Mouse (Mus musculus): Measurements from ENCODE around the gene Stk25.

The Stk25 gene

DNA sequence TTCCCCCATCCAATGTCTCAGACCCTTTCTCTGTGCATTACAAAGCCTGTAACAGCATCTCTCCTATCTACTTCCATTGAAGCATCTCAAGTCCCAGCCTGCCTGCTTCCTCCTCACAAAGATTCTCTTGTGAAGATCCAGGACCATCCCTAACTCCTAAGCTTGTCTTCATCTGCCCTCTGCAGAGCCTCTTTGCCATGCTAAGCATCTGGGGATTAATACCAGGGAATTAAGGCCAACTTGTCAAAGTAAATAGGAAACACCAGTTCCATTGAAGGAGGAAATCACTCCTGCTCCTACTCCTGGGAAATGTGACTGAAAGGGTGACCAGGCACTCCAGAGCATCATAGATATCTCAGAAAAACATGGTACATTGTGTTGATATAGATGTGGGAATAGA is 11.5 kb upstream of the Stk25 start:
- DNase-seq (ENCODE audit: low read depth, low spot score), result peak; percentile 57

DNA sequence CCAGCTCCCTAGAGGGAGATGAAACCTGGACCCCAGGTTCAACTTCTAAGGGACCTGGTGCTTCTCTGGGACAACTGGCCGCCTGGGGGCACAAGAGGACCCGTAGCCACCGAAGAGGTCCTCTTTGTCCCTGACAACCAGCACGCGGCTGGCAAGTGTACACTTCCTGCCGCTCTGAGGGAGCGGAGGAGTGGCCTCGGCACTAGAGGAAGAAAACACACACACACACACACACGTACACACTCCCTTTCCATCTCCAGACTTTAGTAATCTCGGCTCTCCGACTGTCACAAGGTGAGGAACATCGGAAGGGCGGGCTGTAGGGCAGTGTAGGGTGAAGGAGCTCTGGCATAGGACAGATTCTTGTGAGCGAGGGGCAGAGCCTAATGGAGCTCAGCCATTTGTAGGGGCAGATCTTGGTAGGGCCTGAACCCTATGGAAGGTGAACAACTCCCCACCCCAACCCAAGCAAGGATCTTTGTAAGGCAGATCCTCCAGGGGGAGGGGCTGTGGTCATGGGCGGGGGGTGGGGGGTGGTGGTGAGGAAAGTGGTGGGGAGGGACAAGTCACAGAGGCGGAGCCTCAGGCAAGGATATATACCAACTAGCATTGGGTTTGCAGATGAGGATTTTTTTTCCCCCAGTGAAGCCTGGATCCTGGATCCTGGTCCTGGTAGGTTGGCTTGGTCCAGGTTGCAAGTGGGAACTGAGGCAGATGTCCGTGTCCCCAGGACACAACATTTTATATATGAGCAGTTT is 10.5 kb upstream of the Stk25 start:
- no peak for DNase-seq (ENCODE audit: low read depth, low spot score)

DNA sequence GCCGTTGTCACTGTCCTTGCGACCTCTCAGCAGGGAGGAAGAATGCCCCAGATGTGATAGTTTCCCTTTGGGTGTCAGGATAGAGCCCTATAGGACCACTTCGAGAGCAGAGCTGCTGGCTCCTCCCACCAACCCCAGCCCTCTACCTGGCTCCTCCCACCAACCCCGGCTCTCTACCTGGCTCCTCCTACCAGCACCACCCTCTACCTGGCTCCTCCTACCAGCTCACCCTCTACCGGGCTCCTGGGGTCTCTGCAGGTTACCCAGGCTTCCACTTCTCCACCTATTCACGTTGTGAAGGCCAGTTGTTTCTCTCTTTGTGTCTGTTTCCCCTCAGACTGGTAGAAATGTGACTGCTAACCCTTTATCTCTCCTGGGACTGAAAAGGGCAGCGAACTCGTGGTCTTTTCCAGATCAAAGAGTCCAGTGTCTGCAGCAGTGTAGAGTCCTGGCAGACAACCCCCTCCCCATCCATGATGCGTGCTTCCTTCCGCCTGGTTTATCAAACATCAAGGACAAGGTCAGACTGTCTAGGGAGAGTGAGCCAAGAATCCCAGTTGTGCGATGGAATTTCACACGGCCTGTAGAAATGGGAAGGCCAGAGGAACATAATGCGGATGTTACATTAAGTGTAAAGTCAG is 9.4 kb upstream of the Stk25 start:
- DNase-seq (ENCODE audit: low read depth, low spot score), result no peak

DNA sequence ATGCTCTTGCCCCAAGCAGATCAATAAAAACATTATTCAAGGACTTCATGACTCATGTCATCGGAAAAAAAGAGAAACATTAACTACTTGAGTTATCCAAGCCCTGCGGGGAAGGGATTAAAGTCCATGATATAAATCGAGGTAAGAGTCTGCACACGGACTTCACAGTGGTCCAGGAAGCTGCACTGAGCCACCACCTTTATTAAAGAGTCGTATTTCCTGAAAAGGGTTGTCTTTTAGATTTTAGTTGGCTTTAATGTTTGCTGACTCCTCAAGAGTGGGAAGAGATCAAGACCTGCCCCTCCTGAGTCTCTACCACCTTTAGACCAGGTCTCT is 1.5 kb downstream of the Stk25 start:
- no peak for DNase-seq (ENCODE audit: low read depth, low spot score)

DNA sequence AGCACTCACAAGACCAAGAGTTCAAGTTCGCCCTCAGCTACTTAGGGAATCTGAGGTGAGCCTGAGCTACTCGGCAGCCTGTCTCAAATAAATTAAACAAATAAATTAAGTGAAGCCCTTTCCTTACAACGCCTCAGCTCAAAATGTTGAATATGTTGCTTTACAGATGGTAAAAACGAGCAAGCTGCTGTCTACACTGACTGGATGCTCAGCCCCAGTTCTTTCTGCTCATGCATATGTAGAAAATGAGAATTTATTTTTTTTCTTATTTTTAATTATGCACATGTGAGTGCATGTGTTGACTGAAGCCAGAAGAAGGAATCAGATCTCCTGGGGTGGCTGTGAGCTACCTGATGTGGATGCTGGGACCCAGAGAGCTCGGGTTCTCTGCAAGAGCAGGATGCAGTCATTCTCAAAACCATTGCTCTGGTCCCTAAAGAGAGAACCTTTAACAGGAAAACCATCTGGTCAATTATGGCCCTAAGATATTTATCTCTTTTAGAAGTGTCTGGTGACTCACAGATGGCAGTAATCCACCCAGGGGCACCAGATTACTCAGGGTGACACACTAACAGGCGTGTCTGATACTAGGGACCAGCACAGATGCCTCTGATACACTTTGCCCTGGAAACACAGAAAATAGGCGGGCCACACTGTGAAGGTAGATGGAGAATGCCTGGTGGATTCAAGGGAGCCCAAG is 2.0 kb downstream of the Stk25 start:
- no peak for DNase-seq (ENCODE audit: low read depth, low spot score)

DNA sequence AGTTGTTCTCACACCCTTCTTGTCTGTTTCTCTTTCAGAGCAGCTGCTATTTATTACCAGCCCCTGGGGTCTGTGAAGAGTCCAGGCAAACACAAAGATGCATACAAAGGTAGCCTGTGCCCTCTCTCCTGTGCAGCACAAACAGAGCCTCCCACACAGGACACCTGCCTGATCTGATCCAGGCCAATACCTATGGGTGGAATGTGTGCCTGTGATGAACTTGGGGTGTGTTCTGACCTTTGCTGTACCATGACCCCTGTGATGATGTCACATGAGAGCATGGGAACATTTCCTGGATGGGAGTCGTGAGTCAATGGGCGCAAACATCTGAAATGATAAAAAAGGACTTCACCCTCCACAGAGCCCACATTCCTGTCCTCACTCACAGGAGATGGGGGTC is 3.7 kb downstream of the Stk25 start:
- DNase-seq (ENCODE audit: low read depth, low spot score), result no peak

DNA sequence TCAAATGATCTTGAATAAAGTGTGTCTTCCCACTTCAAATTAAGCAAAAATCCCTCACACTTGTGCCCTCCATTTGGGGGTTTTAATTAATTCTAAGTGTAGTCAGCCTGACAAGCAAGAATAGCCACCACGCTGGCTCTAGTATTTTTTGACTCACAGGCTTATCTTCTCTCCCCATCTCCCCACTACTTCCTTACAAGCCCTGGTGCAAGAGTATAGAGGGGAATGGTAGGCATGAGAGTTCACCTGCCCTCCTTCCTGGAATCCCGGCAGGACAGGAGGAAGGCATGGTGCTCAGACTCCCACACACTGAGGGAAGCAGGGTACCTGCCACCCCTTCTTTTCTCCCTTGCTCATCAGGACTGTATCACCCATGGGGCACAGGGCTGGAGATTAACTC is 4.2 kb downstream of the Stk25 start:
- no peak for DNase-seq (ENCODE audit: low read depth, low spot score)

DNA sequence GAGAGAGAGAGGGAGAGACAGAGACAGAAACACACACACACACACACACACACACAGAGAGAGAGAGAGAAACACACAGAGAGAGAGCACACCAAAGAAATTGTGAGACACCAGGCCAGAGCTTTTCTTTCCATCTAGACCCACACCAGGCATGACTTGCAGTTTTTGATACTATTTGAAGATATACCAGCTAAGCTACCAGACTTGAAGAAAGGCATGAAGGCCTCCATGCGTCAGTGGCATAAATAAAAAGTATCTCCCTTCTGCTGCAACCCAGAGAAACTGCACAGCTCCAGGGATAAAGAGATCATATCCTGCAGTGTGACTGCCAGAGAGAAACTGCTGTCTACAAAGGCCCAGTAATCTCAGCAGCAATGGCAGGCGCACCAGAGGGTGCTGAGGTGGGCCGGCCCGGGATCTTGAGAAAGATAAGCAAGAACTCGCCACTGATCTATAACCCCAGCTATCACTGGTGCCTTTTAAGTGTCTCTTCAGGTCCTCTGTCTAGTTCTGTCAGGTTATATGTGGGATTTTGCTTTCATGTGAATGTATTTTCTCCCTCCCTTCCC is 8.8 kb downstream of the Stk25 start:
- DNase-seq (ENCODE audit: low read depth, low spot score), result no peak

DNA sequence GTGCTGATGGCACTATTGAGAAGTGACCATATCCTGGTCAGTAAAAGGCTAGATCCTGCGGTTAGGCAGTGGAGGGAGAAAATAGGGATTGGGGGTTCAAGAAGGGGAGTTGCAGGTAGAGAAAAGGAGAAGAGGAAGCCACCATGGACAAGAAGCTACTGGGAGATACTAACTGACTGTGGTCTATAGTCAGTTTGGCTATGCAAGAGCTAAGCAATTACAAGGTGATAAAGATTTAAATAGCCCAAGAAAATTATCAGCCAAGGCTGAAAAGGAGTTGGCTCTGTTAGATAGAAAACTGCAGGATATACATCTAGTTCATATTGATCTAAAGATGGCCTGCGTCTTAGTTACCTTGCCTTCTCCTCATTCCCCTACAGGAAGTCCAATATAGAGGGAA is 15.8 kb downstream of the Stk25 start:
- DNase-seq (ENCODE audit: low read depth, low spot score), result no peak

DNA sequence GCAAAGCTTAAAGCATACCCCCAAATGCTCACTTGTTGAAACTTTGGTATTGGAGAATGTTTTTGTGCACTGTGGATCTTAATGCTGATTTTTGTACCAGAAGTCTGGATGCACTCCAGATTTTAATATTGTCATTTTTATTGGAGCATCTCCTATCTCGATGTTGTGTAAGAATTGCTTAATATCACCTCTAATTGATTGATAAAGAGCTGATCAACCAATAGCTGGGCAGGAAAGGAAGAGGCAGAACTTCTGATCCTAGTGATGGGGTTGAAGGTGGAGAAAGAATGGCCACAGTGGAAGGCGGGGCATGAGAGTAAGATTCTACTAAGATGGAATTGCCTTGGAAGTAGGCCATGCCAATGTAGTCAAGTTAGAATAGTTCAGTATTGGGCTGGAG is 16.5 kb downstream of the Stk25 start:
- DNase-seq (ENCODE audit: low read depth, low spot score), result no peak

DNA sequence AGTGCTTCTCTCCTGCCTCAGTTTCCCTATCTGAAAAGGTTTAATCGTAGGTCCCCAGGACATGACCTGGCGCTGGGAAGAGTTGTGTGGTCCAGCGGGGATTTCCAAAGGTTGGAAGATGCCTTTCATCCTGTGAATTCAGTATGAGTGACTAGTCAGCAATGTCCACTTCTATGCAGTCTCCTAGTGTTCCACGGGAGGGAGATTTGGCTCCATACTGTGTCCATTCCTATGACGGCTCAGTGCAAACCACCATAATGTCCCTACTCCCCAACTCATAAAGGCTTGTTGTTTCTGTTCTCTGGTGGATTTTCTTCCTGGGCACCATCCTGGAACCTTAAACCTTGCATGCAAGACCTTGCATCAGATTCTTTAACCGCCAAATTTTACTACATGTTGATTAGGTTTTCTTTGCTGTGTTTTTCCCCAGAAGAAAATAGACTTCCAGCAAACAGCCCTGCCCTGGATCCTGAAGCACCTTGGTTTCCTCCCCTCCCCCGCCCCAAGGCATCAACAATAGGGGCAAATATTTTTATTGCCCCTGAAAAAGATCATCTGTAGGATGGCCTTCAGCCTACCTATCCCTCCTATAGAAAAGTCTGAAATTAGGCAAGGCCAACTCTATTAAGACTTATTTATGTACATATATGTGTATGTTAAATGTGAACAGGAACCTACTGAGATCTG is 22.1 kb downstream of the Stk25 start:
- DNase-seq (ENCODE audit: low read depth, low spot score), result no peak

DNA sequence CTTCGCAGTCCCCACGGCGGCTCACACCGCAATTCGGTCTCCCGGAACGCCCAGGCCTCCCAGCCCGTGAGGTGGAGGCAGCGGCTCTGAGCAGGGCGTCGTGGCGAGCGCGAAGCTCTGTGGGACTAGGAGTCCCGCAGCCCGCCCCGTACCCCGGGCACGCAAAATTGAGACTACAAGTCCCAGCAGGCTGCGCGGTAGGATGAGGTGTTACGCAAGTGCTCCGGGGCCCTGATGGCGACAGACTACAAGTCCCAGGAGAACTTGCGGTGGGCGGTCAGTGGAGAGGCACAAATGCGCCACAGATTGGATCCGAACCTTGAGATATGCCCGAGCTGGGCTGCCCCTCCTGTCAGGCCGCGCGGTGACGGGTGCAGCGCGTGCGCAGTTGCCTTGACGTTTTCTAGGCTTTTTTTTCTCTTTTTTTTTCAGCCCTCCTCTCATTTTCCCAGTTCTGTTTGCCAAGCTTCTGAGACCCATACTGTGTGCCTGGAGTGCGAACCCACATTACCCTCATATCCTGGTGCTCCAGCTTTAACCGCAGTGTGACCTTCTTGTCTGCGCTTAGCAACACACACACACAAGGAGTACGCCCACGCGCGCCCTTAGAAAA is 22.8 kb downstream of the Stk25 start:
- DNase-seq (ENCODE audit: low read depth, low spot score), result peak; percentile 96

DNA sequence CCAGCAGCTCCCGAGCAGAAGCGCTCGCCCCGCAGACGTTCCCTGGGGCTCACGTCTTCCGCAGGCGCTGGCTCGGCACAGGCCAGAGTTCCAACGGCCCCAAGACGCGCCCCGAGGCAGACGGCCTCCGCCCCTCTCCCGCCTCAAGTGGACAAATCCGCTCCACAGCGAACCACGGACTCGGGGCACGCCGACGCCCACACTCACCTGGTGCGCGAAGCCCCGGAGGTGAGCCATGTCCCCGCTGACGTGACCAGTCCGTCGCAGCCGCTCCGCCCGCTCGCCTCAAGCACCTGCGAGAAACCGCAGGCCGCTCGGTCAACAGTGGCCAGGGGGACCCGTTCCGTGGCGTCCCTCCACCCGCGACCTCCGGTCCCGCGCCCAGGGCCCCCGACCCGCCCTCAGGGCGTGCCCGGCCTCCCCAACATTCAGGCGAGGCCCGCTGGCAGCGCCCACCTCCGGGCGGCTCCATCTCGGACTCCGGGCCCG is 23.3 kb downstream of the Stk25 start:
- DNase-seq (ENCODE audit: low read depth, low spot score), result peak; percentile 11

DNA sequence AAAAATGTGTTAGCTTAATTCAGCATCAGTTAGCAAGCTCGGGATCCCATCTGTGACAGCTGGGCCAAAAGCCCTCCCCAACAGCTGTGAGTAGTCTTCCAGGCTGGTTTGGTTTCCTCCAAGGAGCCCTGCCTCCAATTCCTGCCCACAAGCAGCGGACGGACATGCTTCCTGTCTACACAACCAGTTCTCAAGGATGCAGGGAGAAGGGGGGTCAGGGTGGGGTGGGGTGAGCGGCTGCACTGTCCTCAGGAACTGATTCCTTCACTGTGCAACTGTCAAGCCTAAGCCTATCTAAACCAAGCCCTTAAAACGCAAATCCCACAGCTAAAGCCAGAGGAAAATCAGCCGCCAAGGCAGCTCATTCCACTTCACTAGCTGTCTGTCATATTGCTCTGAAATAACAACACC is 24.0 kb downstream of the Stk25 start:
- DNase-seq (ENCODE audit: low read depth, low spot score), result peak; percentile 16

DNA sequence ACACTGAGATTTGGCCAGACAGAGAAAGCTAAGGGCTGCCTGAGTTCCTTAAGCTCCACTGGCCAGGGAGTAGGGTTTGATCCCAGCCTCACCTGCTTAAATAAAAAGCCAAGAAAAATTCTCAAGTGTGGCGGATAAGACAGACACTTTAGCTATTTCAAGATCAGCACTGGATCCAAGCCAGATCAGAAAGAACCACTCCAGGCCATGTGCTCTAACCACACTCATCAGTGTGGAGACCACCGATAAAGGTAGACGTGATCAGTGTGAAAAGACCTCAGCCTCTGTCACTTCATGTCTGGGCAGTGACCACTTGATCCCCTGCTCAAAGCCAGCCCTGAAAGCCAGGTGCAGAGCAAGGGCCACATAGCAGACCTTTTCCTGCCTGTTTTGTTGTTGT is 25.7 kb downstream of the Stk25 start:
- DNase-seq (ENCODE audit: low read depth, low spot score), result no peak

DNA sequence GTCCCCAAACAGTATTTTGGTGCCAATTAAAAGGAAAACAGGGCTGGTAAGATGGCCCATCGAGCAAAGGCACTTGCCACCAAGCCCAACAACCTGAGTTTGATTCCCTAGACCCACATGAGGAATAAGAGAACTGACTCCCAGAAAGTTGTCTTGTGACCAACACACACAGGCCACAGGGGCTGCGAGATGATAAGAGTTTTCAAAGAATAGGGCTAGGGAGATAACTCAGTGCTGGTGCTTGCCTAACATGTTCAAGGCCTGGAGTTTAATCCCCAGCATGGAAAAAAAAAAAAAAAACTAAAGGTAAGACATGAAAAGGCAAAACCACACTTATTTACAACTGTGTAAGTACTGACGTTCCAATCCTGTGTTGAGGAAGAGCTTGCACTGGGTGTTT is 27.7 kb downstream of the Stk25 start:
- no peak for DNase-seq (ENCODE audit: low read depth, low spot score)

DNA sequence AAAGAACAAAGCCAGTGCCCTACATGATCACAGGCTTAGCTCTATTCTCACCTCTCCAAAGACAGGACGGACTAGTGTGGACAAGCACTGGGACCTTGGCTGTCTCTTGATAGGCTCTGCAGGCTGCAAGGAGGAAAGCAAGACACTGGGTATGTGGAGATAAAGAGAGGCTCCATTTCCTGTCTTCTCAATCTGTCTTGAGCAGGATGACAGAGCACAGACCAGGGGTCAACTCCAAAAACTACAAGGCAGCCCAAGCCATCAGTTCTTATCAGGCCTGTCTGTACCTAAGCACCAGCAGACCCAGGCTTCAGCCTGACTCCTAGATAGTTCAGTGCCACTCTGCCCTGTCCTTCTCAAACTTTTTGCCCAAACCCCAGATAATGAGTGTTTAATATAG is 34.0 kb downstream of the Stk25 start:
- no peak for DNase-seq (ENCODE audit: low read depth, low spot score)

DNA sequence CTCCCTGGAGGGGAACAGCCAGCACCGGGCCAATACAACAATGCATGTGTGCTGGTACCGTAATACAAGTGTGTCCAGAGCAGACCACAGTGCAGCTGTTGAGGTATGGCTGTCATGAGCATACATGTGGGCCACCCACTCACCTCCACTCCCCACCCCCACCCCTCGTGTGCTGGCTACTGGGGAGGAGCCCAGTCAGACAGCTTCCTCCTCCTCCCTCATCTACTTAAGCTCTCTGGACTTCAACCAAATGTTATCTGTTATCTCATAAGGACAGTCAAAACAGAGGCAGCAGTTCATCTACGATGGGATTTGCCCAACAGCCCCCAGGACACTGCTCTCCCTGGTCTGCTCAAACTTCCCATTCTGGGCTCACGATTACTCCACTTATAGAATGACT is 39.5 kb downstream of the Stk25 start:
- DNase-seq (ENCODE audit: low read depth, low spot score), result no peak

DNA sequence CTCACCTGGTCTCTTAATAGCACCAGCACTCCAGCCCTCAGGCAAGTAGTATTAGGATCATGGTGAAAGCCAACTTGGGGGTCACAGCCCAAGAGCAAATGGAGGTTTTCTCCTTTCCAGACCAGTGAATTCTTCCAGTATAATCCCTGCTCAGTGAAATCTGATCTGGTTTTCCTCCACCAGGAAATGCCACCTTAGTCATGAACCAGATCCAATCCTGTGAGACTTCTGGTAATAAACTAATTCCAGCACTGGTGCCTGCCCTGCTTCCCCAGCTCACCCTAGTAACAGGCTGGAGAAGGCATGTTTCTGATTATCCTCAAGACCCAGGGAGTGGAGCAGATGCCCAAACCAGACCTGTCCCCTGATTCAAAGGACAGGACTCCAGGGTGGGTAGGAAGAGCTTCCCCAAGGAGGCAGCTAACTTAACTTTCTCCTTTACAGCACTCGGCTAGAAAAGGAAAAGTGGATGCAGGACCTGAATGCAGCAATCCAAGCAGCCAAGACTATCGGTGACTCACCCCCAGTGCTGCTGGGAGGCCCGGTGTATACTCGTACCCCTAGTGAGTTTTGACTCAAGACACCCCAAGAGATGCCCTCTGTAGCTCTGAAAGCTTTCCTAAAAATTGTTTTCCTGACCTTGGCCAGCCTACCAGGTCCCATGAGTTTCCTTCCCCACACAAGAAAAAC is 40.3 kb downstream of the Stk25 start:
- DNase-seq (ENCODE audit: low read depth, low spot score), result no peak

DNA sequence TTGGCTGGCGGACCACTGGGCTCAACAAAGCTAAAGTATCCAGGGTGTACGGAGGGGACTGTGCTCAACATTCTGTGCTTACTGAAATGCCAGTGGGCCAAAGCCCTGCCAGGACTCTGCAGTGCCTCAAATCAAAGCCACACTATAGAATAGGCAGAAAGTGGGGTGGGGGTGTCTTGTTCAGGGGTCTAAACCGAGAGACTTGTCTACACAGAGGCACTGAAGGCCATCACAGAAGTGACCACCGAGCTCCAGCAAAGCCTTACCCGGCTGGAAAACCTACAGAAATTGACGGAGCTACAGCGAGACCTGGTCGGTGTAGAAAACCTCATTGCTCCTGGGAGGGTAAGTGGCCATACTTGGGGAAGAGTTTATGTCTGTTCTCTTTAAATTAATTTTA is 48.7 kb downstream of the Stk25 start:
- DNase-seq (ENCODE audit: low read depth, low spot score), result no peak

DNA sequence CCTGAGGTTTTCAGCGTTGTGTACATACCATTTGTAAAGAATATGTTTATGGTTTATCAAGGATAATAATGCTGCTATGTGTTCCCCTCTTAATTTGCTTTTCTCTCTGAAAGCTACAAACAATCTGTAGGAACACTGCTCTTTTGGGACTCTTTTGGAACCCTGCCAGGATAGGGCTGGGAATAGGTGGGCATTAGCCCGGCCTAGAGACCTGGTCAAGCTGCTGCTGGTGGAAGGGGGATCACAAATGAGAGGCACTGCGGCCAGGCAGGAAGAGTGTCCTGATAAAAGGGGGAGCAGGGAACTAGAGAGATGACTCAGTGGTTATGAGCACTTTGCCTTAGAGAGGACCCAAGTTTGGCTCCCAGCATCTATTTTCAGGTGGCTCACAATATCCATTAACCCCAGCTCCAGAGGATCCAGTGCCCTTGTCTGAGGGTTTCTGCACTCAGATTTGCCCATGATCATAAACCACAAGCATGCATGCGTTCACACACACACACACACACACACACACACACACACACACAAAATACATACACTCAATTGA is 49.7 kb downstream of the Stk25 start:
- DNase-seq (ENCODE audit: low read depth, low spot score), result no peak
